Mouse (Mus musculus) liver, adult 2 months (tissue): ENCODE data around the gene Tspan17.
A peak's percentile ranks its signal among the peaks of the same experiment; 100 is the strongest.

ENCODE experiments used
- CTCF ChIP-seq: fragments of 200-500 bp; IDR thresholded peaks from 2 replicates; pipeline ENCODE4 v1.5.1; 2011; ENCODE audit warnings: low read depth, low read length, control low read depth
- POLR2A ChIP-seq: fragments of 200-500 bp; IDR thresholded peaks from 2 replicates; pipeline ENCODE4 v1.6.1; 2011; ENCODE audit warnings: low read length, control low read depth; ENCODE audit not compliant: insufficient read depth; ENCODE audit errors: extremely low read depth

DNA sequence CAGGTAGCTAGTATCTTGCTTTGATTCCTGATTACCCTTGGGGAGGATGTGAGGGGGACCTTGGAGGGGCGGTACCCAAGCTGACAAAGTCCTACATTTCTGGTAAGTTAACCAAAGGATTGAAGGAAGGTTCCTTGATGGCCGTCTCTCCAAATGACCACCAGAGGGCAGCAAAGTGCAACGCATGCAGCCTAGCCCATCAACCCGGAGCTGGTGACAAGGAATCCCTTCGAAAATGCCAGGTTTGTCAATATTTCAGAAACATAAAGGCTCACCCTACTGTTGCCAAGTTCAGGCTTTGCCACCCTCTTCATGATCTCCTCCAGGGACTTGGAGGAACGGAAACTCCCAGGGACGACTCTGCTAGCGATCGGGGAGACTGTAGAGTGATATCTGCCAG is 10.5 kb downstream of the Tspan17 start:
- TF ChIP-seq CTCF (peak; percentile 96), POLR2A (no peak)
